Mouse (Mus musculus): ENCODE measurements at regions not wholly inside any gene's neighbourhood (a gene's known extent, or its start where the extent isn't known, plus 50 kb on each side); places are given as distances from the start of the nearest gene placed in this dataset.
A peak's percentile ranks its signal among the peaks of the same experiment; 100 is the strongest.

DNA sequence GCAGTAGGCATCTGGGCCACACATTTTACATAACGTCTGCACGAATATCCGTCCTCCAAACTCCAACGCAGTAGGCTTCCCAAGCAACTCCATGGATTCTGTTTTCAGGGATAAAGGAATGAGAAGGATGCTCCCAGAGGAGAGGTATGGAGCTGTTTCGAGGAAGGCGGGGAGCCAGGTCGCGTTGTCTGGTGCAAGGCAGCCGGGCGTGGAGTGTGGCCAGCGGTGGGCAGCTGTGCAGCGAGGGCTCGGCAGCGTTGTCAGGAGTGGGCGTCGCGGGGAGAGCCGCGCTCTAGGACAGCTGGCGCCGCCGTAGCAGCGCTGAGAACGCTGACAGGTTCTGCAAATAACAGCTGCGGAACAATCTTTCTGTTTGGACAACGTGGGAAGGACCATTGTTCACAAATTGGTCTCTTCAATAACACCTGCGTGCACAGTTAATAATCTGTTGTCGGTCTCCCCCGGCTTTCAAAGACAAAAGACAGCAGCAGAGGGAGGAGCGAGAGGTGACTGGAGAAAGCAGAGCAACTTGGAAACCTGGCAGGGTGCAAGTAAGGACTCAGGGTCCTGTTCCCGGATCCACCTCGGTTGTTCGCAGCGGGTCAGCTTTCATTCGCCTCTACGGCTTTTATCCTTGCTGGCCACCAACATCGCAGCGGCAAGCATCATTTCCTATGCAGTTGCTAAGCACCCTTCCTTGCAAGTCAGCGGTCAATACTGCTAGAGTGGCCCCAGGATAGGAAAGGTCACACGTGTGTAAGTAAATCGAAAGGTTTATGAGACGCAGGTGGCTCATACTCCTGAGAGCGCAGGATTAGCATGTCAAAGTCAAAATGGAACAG is 83.0 kb upstream of the Dlx2 start:
- H3K36me3 ChIP-seq (ENCODE audit: control insufficient read depth, insufficient read depth) = no peaks in the 10 kb centered on the region
- peak overlapping the region; percentile 74 for H3K4me2 ChIP-seq (ENCODE audit: low read depth, low read length)
- ATAC-seq (replicated peaks; ENCODE audit: extremely low read depth, insufficient read depth, low FRiP score) = no peak
- peaks cover 2% of the 10 kb centered on the region; the same call in 1 of the 2 replicates for H3K27me3 ChIP-seq (ENCODE audit: control insufficient read depth, insufficient read depth, low read length)
- H3K4me3 ChIP-seq (ENCODE audit: low read length) = peak overlapping the region; percentile 53
- H3K9ac ChIP-seq (ENCODE audit: low read length) = peak overlapping the region; percentile 51
- no peak overlapping the region for H3K27ac ChIP-seq (ENCODE audit: low read length)
- WGBS = under 1% methylated on average over 43 of the region's 43 CpGs
- H3K4me1 ChIP-seq (ENCODE audit: control insufficient read depth, insufficient read depth, low read length) = peaks cover 9% of the 10 kb centered on the region; the same call in 1 of the 2 replicates
- H3K9me3 ChIP-seq (replicated peaks; ENCODE audit: control insufficient read depth, low read length) = no peaks in the 10 kb centered on the region

DNA sequence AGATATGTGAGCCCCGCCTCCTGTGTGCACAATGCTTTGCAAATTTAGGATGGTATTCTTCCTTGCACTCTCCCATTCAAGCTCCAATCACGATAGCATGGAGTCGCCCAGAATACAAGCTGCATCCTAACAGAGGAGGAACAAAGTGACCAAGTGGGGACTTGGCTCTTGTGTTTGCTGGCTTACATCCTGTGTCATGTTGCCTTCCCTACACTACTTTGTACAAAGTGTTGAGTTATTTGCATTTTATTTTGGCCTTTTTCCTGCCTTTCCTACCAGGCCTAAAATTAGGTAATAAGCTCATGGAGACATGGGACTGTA is 83.5 kb upstream of the Dlx2 start:
- Histone ChIP-seq H3K36me3 (ENCODE audit: control insufficient read depth, insufficient read depth) (no peaks in the 10 kb centered on the region), H3K4me2 (ENCODE audit: low read depth, low read length) (peak overlapping the region; percentile 74), H3K9ac (ENCODE audit: low read length) (no peak overlapping the region), H3K27ac (ENCODE audit: low read length) (no peak overlapping the region), H3K4me1 (ENCODE audit: control insufficient read depth, insufficient read depth, low read length) (peaks cover 9% of the 10 kb centered on the region; the same call in 1 of the 2 replicates), H3K9me3 (replicated peaks; ENCODE audit: control insufficient read depth, low read length) (no peaks in the 10 kb centered on the region), H3K27me3 (ENCODE audit: control insufficient read depth, insufficient read depth, low read length) (peaks cover 2% of the 10 kb centered on the region; the same call in 1 of the 2 replicates), H3K4me3 (ENCODE audit: low read length) (peak overlapping the region; percentile 53)
- ATAC-seq (replicated peaks; ENCODE audit: extremely low read depth, insufficient read depth, low FRiP score) = no peak
- WGBS = 22% methylated on average over 3 of the region's 3 CpGs

DNA sequence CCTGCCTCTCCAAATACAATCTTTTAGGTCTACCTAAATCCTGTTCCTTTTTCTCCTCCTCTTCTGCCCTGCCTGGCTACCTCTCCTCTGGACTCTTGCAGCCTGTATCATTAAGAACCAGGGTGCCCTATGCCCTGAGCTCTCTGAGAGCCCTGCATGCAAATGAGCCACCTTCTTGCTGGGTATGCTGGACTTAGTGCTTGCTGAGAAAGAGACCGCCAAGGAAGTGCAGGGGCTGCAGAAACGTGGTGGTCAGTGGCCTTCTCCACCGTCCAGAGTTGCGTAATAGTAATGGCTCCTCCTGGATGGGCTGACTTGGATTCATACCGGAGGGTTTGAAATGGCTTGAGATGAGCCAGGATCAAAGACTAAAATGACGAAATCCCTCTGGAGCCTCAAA is 86.9 kb upstream of the Dlx2 start:
- no peaks in the 10 kb centered on the region for H3K27me3 ChIP-seq (ENCODE audit: control insufficient read depth, insufficient read depth, low read length)
- 80% methylated on average over 6 of the region's 6 CpGs for WGBS
- no peak overlapping the region for H3K4me3 ChIP-seq (ENCODE audit: low read length)
- H3K27ac ChIP-seq (ENCODE audit: low read length) = no peak overlapping the region
- ATAC-seq (replicated peaks; ENCODE audit: extremely low read depth, insufficient read depth, low FRiP score) = no peak
- no peak overlapping the region for H3K9ac ChIP-seq (ENCODE audit: low read length)
- H3K9me3 ChIP-seq (replicated peaks; ENCODE audit: control insufficient read depth, low read length) = no peaks in the 10 kb centered on the region
- no peak overlapping the region for H3K4me2 ChIP-seq (ENCODE audit: low read depth, low read length)
- no peaks in the 10 kb centered on the region for H3K36me3 ChIP-seq (ENCODE audit: control insufficient read depth, insufficient read depth)
- H3K4me1 ChIP-seq (ENCODE audit: control insufficient read depth, insufficient read depth, low read length) = peaks cover 9% of the 10 kb centered on the region; the same call in 1 of the 2 replicates

- no peak overlapping the region for H3K4me3 ChIP-seq (ENCODE audit: low read length)
- H3K9ac ChIP-seq (ENCODE audit: low read length) = no peak overlapping the region
- no peak overlapping the region for H3K27ac ChIP-seq (ENCODE audit: low read length)
- H3K4me1 ChIP-seq (ENCODE audit: control insufficient read depth, insufficient read depth, low read length) = peaks cover 6% of the 10 kb centered on the region; the same call in 1 of the 2 replicates
- H3K4me2 ChIP-seq (ENCODE audit: low read depth, low read length) = no peak overlapping the region
- WGBS = 67% methylated on average over 3 of the region's 3 CpGs
- no peak for ATAC-seq (replicated peaks; ENCODE audit: extremely low read depth, insufficient read depth, low FRiP score)
- H3K27me3 ChIP-seq (ENCODE audit: control insufficient read depth, insufficient read depth, low read length) = no peaks in the 10 kb centered on the region
- no peaks in the 10 kb centered on the region for H3K36me3 ChIP-seq (ENCODE audit: control insufficient read depth, insufficient read depth)
- no peaks in the 10 kb centered on the region for H3K9me3 ChIP-seq (replicated peaks; ENCODE audit: control insufficient read depth, low read length)
Measured at GRCm38 (mm10) chr2:71634471-71634870, 87.9 kb upstream of the Dlx2 start.

GRCm38 (mm10) chr2:71636134-71636533 is 89.6 kb upstream of the Dlx2 start:
- no peaks in the 10 kb centered on the region for H3K36me3 ChIP-seq (ENCODE audit: control insufficient read depth, insufficient read depth)
- no peak overlapping the region for H3K4me2 ChIP-seq (ENCODE audit: low read depth, low read length)
- 89% methylated on average over 4 of the region's 4 CpGs for WGBS
- H3K4me1 ChIP-seq (ENCODE audit: control insufficient read depth, insufficient read depth, low read length) = no peaks in the 10 kb centered on the region
- H3K4me3 ChIP-seq (ENCODE audit: low read length) = no peak overlapping the region
- H3K9me3 ChIP-seq (replicated peaks; ENCODE audit: control insufficient read depth, low read length) = peaks cover 2% of the 10 kb centered on the region; the same call in 1 of the 2 replicates
- no peak for ATAC-seq (replicated peaks; ENCODE audit: extremely low read depth, insufficient read depth, low FRiP score)
- no peaks in the 10 kb centered on the region for H3K27me3 ChIP-seq (ENCODE audit: control insufficient read depth, insufficient read depth, low read length)
- no peak overlapping the region for H3K9ac ChIP-seq (ENCODE audit: low read length)
- no peak overlapping the region for H3K27ac ChIP-seq (ENCODE audit: low read length)

DNA sequence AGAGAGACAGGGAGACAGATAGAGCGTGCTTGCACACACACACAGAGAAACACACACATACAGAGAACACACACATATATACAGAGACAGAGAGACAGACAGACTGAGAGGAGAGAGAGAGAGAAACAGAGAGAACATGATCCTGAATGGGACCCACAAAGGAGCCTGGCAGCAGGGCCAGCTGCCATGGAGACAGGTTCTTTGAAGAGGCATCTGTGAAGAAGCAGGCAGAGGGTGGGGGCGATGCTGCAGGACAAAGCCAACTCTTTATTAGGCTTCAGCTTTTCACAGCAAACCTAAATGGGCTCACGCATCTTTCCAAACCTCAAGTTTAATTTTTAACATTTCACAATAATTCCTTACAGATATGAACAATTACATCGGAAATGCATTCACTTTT is 90.0 kb upstream of the Dlx2 start:
- no peak for ATAC-seq (replicated peaks; ENCODE audit: extremely low read depth, insufficient read depth, low FRiP score)
- WGBS = 86% methylated on average over 4 of the region's 4 CpGs
- no peaks in the 10 kb centered on the region for H3K4me1 ChIP-seq (ENCODE audit: control insufficient read depth, insufficient read depth, low read length)
- no peaks in the 10 kb centered on the region for H3K36me3 ChIP-seq (ENCODE audit: control insufficient read depth, insufficient read depth)
- H3K27me3 ChIP-seq (ENCODE audit: control insufficient read depth, insufficient read depth, low read length) = no peaks in the 10 kb centered on the region
- no peak overlapping the region for H3K4me2 ChIP-seq (ENCODE audit: low read depth, low read length)
- no peak overlapping the region for H3K9ac ChIP-seq (ENCODE audit: low read length)
- H3K4me3 ChIP-seq (ENCODE audit: low read length) = no peak overlapping the region
- H3K27ac ChIP-seq (ENCODE audit: low read length) = no peak overlapping the region
- H3K9me3 ChIP-seq (replicated peaks; ENCODE audit: control insufficient read depth, low read length) = peaks cover 4% of the 10 kb centered on the region; the same call in 1 of the 2 replicates

GRCm38 (mm10) chr2:71640251-71640650 is 93.7 kb upstream of the Dlx2 start:
- Histone ChIP-seq H3K27ac (ENCODE audit: low read length) (no peak overlapping the region), H3K4me1 (ENCODE audit: control insufficient read depth, insufficient read depth, low read length) (peaks cover 5% of the 10 kb centered on the region; the same call in 1 of the 2 replicates), H3K9ac (ENCODE audit: low read length) (no peak overlapping the region), H3K4me2 (ENCODE audit: low read depth, low read length) (no peak overlapping the region), H3K36me3 (ENCODE audit: control insufficient read depth, insufficient read depth) (no peaks in the 10 kb centered on the region), H3K27me3 (ENCODE audit: control insufficient read depth, insufficient read depth, low read length) (no peaks in the 10 kb centered on the region), H3K4me3 (ENCODE audit: low read length) (no peak overlapping the region), H3K9me3 (replicated peaks; ENCODE audit: control insufficient read depth, low read length) (peaks cover 4% of the 10 kb centered on the region; the same call in 1 of the 2 replicates)
- no peak for ATAC-seq (replicated peaks; ENCODE audit: extremely low read depth, insufficient read depth, low FRiP score)
- WGBS = 80% methylated on average over 5 of the region's 5 CpGs

GRCm38 (mm10) chr2:71644038-71644470 is 97.5 kb upstream of the Dlx2 start:
- WGBS = 30% methylated on average over 6 of the region's 6 CpGs
- Histone ChIP-seq H3K4me1 (ENCODE audit: control insufficient read depth, insufficient read depth, low read length) (peaks cover 5% of the 10 kb centered on the region; the same call in 1 of the 2 replicates), H3K36me3 (ENCODE audit: control insufficient read depth, insufficient read depth) (no peaks in the 10 kb centered on the region), H3K27ac (ENCODE audit: low read length) (peak overlapping the region; percentile 62), H3K9ac (ENCODE audit: low read length) (no peak overlapping the region), H3K27me3 (ENCODE audit: control insufficient read depth, insufficient read depth, low read length) (no peaks in the 10 kb centered on the region), H3K4me3 (ENCODE audit: low read length) (no peak overlapping the region), H3K4me2 (ENCODE audit: low read depth, low read length) (no peak overlapping the region), H3K9me3 (replicated peaks; ENCODE audit: control insufficient read depth, low read length) (peaks cover 4% of the 10 kb centered on the region; the same call in 1 of the 2 replicates)
- ATAC-seq (replicated peaks; ENCODE audit: extremely low read depth, insufficient read depth, low FRiP score) = peak; percentile 85

DNA sequence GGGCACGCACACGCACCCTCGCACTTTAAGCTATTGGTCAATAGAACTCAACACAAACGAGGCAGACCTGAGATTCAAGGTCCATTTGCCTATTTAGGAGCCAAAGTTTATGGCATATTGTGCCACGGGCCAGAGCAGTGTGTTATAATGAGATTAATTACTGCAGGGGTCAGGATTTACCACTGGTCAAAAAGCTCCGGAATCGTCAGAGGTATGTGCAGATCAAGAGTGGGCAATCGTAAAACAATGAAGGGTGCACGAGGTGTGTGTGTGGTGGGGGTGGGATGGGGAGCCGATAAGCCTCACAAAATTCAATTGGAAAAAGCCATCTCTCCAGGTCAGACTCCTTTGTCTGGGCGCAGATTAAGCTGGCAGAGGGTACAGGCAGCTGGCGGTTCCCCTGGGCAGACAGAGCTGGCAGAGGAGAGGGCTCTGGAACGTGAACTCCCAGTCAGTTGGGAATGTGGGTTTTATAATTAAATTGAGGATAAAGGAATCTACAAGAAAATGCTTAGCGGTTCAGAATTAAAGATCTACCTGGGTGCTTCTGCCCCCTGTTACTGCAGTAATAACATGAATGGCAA is 97.4 kb upstream of the Itga6 start:
- WGBS = 83% methylated on average over 14 of the region's 14 CpGs
- Histone ChIP-seq H3K4me3 (ENCODE audit: low read length) (no peak overlapping the region), H3K27ac (ENCODE audit: low read length) (no peak overlapping the region), H3K9ac (ENCODE audit: low read length) (no peak overlapping the region), H3K4me1 (ENCODE audit: control insufficient read depth, insufficient read depth, low read length) (peaks cover 9% of the 10 kb centered on the region), H3K9me3 (replicated peaks; ENCODE audit: control insufficient read depth, low read length) (no peaks in the 10 kb centered on the region; the same call in 1 of the 2 replicates), H3K4me2 (ENCODE audit: low read depth, low read length) (no peak overlapping the region), H3K36me3 (ENCODE audit: control insufficient read depth, insufficient read depth) (no peaks in the 10 kb centered on the region), H3K27me3 (ENCODE audit: control insufficient read depth, insufficient read depth, low read length) (no peaks in the 10 kb centered on the region)
- ATAC-seq (replicated peaks; ENCODE audit: extremely low read depth, insufficient read depth, low FRiP score) = no peak

Data from heart, embryonic 16.5 days (tissue).